Mouse (Mus musculus) colon, adult 2 months (tissue): ENCODE measurements around the gene Cd244a. TPM values are rescaled to one million over a fixed set of nuclear protein-coding genes. Genes with fewer than 3 reads are reported as not detected.

Experiments used
- polyA plus RNA-seq: library from polyadenylated mRNA; depleted of rRNA; stranded (reverse); fragments of >200 nt; gene quantifications from 2 replicates; pipeline ENCODE4 v1.2.3, GENCODE M21; 2012; rRNA removed

The Cd244a gene
- 0.22 and 0.23 TPM in 2 replicates for polyA plus RNA-seq

GRCm38 (mm10) chr1:171558898-171559297, at the start of gene Cd244a:
Gene Cd244a, plus strand, starts transcription at chr1:171559193.

GRCm38 (mm10) chr1:171535194-171535593, 23.8 kb upstream of the Cd244a start, which contains the start of gene Itln1:
Gene Itln1, minus strand, starts transcription at chr1:171535294.

GRCm38 (mm10) chr1:171607176-171607575, 48.2 kb downstream of the Cd244a start, which contains the start of gene Ly9:
Gene Ly9, minus strand, starts transcription at chr1:171607410.

DNA sequence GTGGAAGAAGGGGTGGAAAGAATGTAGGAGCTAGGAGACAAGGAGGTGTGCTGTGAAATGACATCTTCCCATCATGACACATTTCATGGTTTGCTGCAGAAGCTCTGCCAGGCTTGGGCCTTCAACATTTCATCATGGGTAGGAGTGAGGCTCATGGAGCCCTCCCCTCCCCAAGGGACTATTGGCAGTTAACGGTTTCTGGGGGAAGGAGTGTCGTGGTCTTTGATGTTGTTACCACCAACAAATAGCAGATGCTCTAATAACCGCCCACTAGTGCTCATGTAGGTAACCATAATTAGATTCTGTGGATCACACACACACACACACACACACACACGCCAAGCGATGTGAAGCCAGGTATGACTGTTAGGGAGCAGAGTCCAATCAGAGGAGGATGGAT, 93.7 kb downstream of the Cd244a start, which contains the start of gene Slamf7:
TSS of gene Slamf7 (minus strand) at position 302 of the 400 bp plus-strand sequence.

Other genes starting within 250 kb of the Cd244a start
- 49.2 and 53.1 TPM in 2 replicates for gene Dedd, start 230.0 kb upstream of the Cd244a start, polyA plus RNA-seq
- gene Nit1, start 213.5 kb upstream of the Cd244a start, polyA plus RNA-seq, result 62.5 and 68.1 TPM in 2 replicates
- gene Pfdn2, start 213.5 kb upstream of the Cd244a start, polyA plus RNA-seq, result 2.3 and 5.7 TPM in 2 replicates
- gene Klhdc9, start 198.4 kb upstream of the Cd244a start, polyA plus RNA-seq, result 1.0 and 2.1 TPM in 2 replicates
- 2.6 and 3.2 TPM in 2 replicates for gene Nectin4, start 189.1 kb upstream of the Cd244a start, polyA plus RNA-seq
- gene Arhgap30, start 170.2 kb upstream of the Cd244a start, polyA plus RNA-seq, result 3.7 and 4.7 TPM in 2 replicates
- 85.2 and 90.3 TPM in 2 replicates for gene Usf1, start 147.9 kb upstream of the Cd244a start, polyA plus RNA-seq
- 463 and 469 TPM in 2 replicates for gene Tstd1, start 140.3 kb upstream of the Cd244a start, polyA plus RNA-seq
- 108 and 134 TPM in 2 replicates for gene F11r, start 121.7 kb upstream of the Cd244a start, polyA plus RNA-seq
- gene Alyref2, start 55.7 kb upstream of the Cd244a start, polyA plus RNA-seq, result 5.3 and 5.4 TPM in 2 replicates
- gene Itln1, start 23.9 kb upstream of the Cd244a start, polyA plus RNA-seq, result 1.2 and 6.0 TPM in 2 replicates
- 0.43 and 1.1 TPM in 2 replicates for gene Ly9, start 48.2 kb downstream of the Cd244a start, polyA plus RNA-seq
- gene Slamf7, start 93.8 kb downstream of the Cd244a start, polyA plus RNA-seq, result 1.4 TPM in 2 replicates
- gene Cd48, start 122.8 kb downstream of the Cd244a start, polyA plus RNA-seq, result 1.6 and 2.7 TPM in 2 replicates
- 0.07 and 0.08 TPM in 2 replicates for gene Slamf1, start 207.9 kb downstream of the Cd244a start, polyA plus RNA-seq